Mouse (Mus musculus): Measurements from ENCODE around the gene Fbrsl1.

Gene Fbrsl1

GRCm38 (mm10) chr5:110354716-110355115 is 93.6 kb downstream of the Fbrsl1 start:
- peak; percentile 66 for DNase-seq

GRCm38 (mm10) chr5:110347006-110347405 is 101.3 kb downstream of the Fbrsl1 start:
- no peak for DNase-seq

- no peak for DNase-seq
Measured at GRCm38 (mm10) chr5:110345553-110345952, 102.8 kb downstream of the Fbrsl1 start.

GRCm38 (mm10) chr5:110344524-110344923 is 103.8 kb downstream of the Fbrsl1 start, which contains the start of gene Lrcol1:
Lrcol1 (plus strand) TSS chr5:110344730.
- no peak for DNase-seq

GRCm38 (mm10) chr5:110342648-110343284 is 105.5 kb downstream of the Fbrsl1 start, which contains the start of gene P2rx2:
P2rx2 (minus strand) TSS chr5:110343212.
- peak; percentile 71 for DNase-seq

- DNase-seq = no peak
Measured at GRCm38 (mm10) chr5:110338792-110339191, 109.5 kb downstream of the Fbrsl1 start.

GRCm38 (mm10) chr5:110330508-110330907 is 117.8 kb downstream of the Fbrsl1 start:
- peak; percentile 18 for DNase-seq

GRCm38 (mm10) chr5:110313127-110313526 is 135.2 kb downstream of the Fbrsl1 start:
- no peak for DNase-seq
